Mouse (Mus musculus) layer of hippocampus, adult 11-12 months (tissue): ENCODE data around the gene Cd276.
"Not testable (repeated sequence)": the region's sequence is repeated elsewhere in the genome, so short reads cannot be mapped to it uniquely, and the experiment has no call there.

Experiments used
- DNase-seq: peaks from one replicate; pipeline ENCODE4 v3.0.0; 2022; ENCODE audit warnings: low spot score

The Cd276 gene

GRCm38 (mm10) chr9:58554908-58555684 lies at the start of gene Cd276:
TSS of gene Cd276 (minus strand) at chr9:58555437.
- DNase-seq: peak; percentile 73

DNA sequence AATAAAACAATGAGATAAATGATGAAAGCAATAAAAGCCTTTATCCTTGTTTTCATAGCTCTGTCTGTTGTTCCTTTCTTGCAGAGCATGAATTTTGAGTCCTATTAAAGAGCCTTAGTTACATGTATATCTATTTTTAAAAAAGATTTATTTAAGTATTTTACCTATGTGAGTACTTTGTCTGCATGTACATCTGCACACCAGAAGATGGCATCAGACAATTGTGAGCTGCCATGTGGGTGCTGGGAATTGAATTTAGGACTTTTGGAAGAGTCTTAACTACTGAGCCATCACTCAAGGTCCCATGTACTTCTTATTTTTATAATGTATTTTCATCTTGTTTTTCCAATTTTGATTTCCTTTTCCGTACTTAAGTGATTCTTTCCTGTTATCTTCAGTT lies 40.1 kb upstream of the Cd276 start:
- no peak for DNase-seq

- peak; percentile 32 for DNase-seq
These were observed 33.4 kb upstream of the Cd276 start for GRCm38 (mm10) chr9:58588657-58589056.

DNA sequence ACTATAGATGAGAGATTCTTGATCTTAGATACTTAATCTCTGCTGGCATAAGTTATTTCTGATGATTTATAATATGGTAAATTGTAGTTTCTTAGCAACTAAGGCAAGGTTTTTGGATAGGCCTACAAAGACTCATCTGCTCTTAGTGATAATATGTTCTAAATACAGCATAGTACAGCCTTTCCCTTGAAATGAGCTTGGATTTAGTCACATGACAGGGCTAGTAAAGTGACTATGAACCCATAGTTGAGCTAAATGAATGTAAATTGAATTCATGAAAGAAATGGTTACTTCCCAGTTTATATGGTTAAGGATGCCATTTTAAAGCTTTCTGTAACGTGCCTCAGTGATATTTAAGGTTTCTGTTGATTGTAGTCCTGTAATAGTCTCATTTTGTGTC lies 29.1 kb upstream of the Cd276 start:
- DNase-seq: no peak

- no peak for DNase-seq
These were observed 28.0 kb upstream of the Cd276 start for GRCm38 (mm10) chr9:58583267-58583641.

DNA sequence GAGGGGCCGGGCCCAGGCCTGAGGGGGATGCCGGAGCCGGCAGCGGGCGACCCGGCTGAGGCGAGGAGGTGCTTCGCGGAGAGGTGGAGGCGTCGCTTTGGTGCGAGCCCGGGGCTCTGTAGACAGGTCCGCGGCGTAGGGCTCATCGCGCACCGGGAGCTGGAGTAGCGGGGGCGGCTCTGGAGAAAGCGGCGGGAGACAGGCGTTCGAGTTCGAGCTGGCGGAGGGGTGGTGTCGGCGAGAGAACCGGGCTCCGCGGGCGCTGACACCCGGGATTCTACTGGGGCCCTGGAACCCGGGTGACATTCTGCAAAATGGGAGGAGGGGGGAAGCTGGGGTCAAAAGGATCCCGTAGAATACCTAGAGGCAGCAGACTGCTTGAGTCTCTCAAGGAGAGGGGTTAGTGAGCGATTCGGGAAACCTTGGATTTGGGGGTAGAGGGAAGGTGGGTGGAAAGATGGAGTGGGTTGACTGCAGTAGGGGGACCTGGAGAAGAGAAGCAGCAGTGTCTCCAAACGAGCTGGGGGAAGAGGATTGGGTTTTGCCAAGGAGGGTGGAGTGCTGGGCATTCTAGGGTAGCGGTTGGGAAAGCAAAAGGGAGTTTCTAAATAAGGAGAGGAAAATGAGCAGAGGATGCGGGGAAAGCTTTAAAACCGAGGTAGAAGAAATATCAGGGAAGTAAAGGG lies 27.5 kb upstream of the Cd276 start:
- peak; percentile 55 for DNase-seq

GRCm38 (mm10) chr9:58581958-58582540 lies 26.8 kb upstream of the Cd276 start, which contains the start of gene Nptn:
TSS of gene Nptn (plus strand) at chr9:58582240.
- peak; percentile 98 for DNase-seq

DNA sequence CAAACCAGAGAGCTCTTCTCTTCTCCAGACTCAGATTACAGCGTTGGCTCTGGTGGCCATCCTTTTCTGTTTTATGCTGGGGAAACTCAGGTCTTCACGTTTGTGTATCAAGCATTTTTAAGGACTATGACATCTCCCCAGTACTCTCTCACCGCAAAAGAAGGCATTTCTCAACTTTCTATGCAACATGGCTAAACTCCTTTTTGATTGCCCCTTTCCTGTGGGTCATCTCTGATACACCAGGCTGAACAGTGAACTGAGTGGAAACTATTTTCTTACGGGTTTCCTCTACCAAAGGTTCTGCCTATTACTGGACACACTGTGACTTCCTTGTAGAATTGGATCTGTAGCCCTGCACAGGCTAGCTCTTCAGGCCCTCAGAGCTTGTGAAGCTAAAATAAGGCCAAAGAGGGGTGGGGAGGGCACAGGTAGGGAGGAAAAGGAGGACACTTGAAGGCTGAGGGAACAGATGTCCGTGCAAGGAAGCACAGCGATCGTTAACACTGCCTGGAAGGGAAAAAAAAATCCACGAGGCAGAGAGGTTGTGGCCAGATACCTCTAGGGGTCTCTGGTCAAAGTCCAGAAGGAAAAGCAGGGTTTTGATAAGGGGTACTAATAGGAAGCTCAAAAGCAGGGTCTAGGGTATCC lies 26.2 kb upstream of the Cd276 start:
- DNase-seq: no peak

DNA sequence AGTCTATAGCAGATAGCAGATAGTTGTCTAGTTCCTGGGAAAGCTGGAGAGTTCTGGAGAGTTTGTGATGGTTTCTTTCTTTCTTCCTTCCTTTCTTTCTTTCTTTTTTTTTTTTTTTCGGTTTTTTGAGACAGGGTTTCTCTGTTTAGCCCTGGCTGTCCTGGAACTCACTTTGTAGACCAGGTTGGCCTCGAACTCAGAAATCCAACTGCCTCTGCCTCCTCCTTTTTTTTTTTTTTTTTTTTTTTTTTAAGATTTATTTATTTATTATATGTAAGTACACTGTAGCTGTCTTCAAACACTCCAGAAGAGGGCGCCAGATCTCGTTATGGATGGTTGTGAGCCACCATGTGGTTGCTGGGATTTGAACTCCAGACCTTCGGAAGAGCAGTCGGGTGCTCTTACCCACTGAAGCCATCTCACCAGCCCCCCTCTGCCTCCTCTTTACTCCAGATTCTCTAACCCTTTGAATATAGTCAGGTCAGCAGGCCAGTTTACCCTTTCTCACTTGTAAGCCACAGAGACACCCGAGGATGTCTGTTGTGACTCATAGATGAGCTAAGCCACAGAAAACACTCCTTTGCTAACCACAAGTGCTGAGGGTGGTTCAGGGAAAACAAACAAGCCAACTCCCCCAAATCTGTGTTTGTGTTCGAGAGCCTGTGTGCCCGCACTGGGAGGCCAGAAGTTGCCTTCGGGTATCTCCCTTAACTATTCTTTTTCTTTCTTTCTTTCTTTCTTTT lies 25.4 kb upstream of the Cd276 start:
- DNase-seq: not testable (repeated sequence)

GRCm38 (mm10) chr9:58578669-58579068 lies 23.4 kb upstream of the Cd276 start:
- DNase-seq: peak; percentile 93

GRCm38 (mm10) chr9:58571001-58571400 lies 15.8 kb upstream of the Cd276 start:
- DNase-seq: no peak

- DNase-seq: no peak
These were observed 12.4 kb upstream of the Cd276 start for GRCm38 (mm10) chr9:58567682-58568081.

DNA sequence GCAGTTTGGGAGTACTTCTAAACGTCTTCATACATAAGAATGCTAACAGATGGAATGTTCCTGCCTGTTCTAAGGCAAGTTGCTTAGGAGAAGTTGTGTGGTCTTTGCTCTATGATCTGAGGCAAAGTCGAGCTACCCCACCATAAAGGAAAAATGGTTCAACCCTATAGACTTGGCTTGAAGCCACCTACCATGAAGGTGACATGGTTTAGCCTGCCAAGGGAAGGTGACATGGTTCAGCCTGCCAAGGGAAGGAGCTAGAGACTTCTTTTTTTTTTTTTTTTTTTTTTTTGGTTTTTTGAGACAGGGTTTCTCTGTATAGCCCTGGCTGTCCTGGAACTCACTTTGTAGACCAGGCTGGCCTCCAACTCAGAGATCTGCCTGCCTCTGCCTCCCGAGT lies 10.7 kb upstream of the Cd276 start:
- not testable (repeated sequence) for DNase-seq

GRCm38 (mm10) chr9:58560211-58560610 lies 5.0 kb upstream of the Cd276 start:
- DNase-seq: no peak

DNA sequence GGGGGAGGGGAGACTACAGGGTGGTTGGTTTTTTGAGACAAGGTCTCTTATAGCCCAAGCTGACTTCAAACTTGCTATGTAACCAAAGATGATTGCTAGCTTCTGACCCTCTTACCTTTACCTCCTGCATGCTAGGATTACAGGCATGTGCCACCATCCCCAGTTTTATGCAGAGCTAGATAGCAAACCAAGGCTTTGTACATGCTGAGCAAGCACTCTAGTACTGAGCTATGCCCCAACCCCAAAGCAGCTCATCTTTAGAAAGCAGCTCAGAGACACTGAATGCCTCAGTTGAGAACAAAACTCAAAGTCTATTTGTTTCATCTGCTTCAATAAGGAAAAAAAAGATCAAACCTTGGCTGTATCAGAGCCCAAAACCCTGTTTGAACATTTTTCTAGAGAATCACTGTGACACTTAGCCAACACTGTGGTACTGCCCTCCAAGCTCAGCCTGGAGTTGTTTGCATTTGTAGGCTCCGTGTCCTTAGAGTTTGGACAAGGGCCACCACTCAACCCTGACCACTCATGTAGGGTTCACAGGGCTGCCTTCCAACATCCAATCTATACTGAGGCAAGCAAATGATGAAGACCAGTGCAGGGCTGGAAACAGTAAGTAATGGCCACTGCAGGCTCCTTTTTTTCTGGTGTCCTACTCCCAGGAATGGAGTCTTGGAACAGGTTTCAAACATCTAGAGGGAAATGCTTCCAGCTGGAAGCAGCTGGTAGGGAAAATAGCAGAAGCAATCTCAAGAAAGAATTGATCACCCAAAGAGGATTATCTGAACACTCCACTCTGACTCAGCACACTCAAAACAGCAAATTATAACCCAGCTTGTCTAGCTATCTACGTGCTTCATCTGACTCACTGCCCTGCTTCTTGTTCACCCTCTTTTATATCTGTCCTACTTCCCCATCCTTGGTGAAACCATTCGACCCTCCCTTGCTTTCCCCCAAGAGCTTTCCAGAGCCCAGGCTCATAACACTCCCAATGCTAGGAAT lies 2.5 kb upstream of the Cd276 start:
- DNase-seq: no peak

- DNase-seq: no peak
These were observed 1.4 kb upstream of the Cd276 start for GRCm38 (mm10) chr9:58556627-58557026.

- DNase-seq: no peak
These were observed 613 bp upstream of the Cd276 start for GRCm38 (mm10) chr9:58555685-58556414.

- DNase-seq: no peak
These were observed 955 bp downstream of the Cd276 start for GRCm38 (mm10) chr9:58554056-58554907.

- no peak for DNase-seq
These were observed 3.2 kb downstream of the Cd276 start for GRCm38 (mm10) chr9:58552083-58552482.
